Mouse (Mus musculus) skeletal muscle tissue, adult 2 months (tissue): ENCODE data around the gene Sephs1.

Experiments
- DNase-seq: peaks from one replicate; pipeline ENCODE4 v3.0.0-alpha.2; 2012; ENCODE audit warnings: low read depth, low spot score

The Sephs1 gene

GRCm38 (mm10) chr2:4881350-4882248 lies at the start of gene Sephs1:
TSS of gene Sephs1 (plus strand) at chr2:4881564.
- peak; percentile 75 for DNase-seq

- no peak for DNase-seq
Measured at GRCm38 (mm10) chr2:4832166-4832565, 49.2 kb upstream of the Sephs1 start.

GRCm38 (mm10) chr2:4849449-4849848 lies 31.9 kb upstream of the Sephs1 start:
- no peak for DNase-seq

GRCm38 (mm10) chr2:4857186-4857585 lies 24.2 kb upstream of the Sephs1 start:
- peak; percentile 8 for DNase-seq

GRCm38 (mm10) chr2:4858161-4858560 lies 23.2 kb upstream of the Sephs1 start:
- no peak for DNase-seq

GRCm38 (mm10) chr2:4864008-4864816 lies 17.2 kb upstream of the Sephs1 start:
- DNase-seq: peak; percentile 20

- no peak for DNase-seq
Measured at GRCm38 (mm10) chr2:4864817-4865296, 16.5 kb upstream of the Sephs1 start.

- DNase-seq: no peak
Measured at GRCm38 (mm10) chr2:4868028-4868725, 13.2 kb upstream of the Sephs1 start.

- no peak for DNase-seq
Measured at GRCm38 (mm10) chr2:4872740-4873139, 8.6 kb upstream of the Sephs1 start.

GRCm38 (mm10) chr2:4873331-4873730 lies 8.0 kb upstream of the Sephs1 start:
- DNase-seq: no peak

- no peak for DNase-seq
Measured at GRCm38 (mm10) chr2:4875090-4875489, 6.3 kb upstream of the Sephs1 start.

GRCm38 (mm10) chr2:4876131-4876530 lies 5.2 kb upstream of the Sephs1 start:
- DNase-seq: no peak

GRCm38 (mm10) chr2:4880737-4881349 lies 521 bp upstream of the Sephs1 start:
- DNase-seq: no peak

- DNase-seq: no peak
Measured at GRCm38 (mm10) chr2:4882249-4882791, 956 bp downstream of the Sephs1 start.

- no peak for DNase-seq
Measured at GRCm38 (mm10) chr2:4883009-4883704, 1.8 kb downstream of the Sephs1 start.

GRCm38 (mm10) chr2:4886896-4887295 lies 5.5 kb downstream of the Sephs1 start:
- no peak for DNase-seq

GRCm38 (mm10) chr2:4895598-4895997 lies 14.2 kb downstream of the Sephs1 start:
- no peak for DNase-seq

- no peak for DNase-seq
Measured at GRCm38 (mm10) chr2:4896970-4897369, 15.6 kb downstream of the Sephs1 start.

- no peak for DNase-seq
Measured at GRCm38 (mm10) chr2:4900624-4901023, 19.3 kb downstream of the Sephs1 start.

- no peak for DNase-seq
Measured at GRCm38 (mm10) chr2:4902346-4902745, 21.0 kb downstream of the Sephs1 start.
